Mouse (Mus musculus) C2C12 (cell line): ENCODE measurements around the gene Psmd11.

ENCODE experiments used
- CTCF ChIP-seq: IDR thresholded peaks from one replicate; pipeline ENCODE4 v1.5.1; 2011; ENCODE audit not compliant: control insufficient read depth, insufficient read depth, insufficient read length
- MYOG ChIP-seq: IDR thresholded peaks from one replicate; pipeline ENCODE4 v1.6.1; 2011; ENCODE audit not compliant: control insufficient read depth, insufficient read length; ENCODE audit errors: extremely low read depth

GRCm38 (mm10) chr11:80489172-80489881 lies 60.9 kb downstream of the Psmd11 start:
- TF ChIP-seq CTCF (no peak), MYOG (no peak)
